Mouse (Mus musculus) frontal cortex, postnatal 10 days (tissue): ENCODE measurements at regions not wholly inside any gene's neighbourhood (a gene's known extent, or its start where the extent isn't known, plus 50 kb on each side); places are given as distances from the start of the nearest gene placed in this dataset.

Experiments used
- DNase-seq, 2 experiments: peaks; one replicate each; pipeline ENCODE4 v3.0.0; 2022; ENCODE audit warnings: low spot score in 2 of 2, mixed read lengths in 1 of 2

GRCm38 (mm10) chr8:118028061-118028850, 226.5 kb upstream of the Mphosph6 start:
- DNase-seq = no peak

- DNase-seq = no peak
Observed at GRCm38 (mm10) chr8:118023451-118023850, 221.7 kb upstream of the Mphosph6 start.

- no peak for DNase-seq
Observed at GRCm38 (mm10) chr8:118021978-118022377, 220.2 kb upstream of the Mphosph6 start.

GRCm38 (mm10) chr8:118017261-118017660, 215.5 kb upstream of the Mphosph6 start:
- DNase-seq = no peak

- DNase-seq = no peak
Observed at GRCm38 (mm10) chr8:118005186-118005585, 203.4 kb upstream of the Mphosph6 start.

GRCm38 (mm10) chr8:118004391-118004851, 202.7 kb upstream of the Mphosph6 start:
- DNase-seq = no peak

- DNase-seq = no peak
Observed at GRCm38 (mm10) chr8:118001138-118001537, 199.4 kb upstream of the Mphosph6 start.

GRCm38 (mm10) chr8:117991826-117992225, 190.1 kb upstream of the Mphosph6 start:
- DNase-seq = no peak

GRCm38 (mm10) chr8:117988781-117989180, 187.0 kb upstream of the Mphosph6 start:
- DNase-seq = no peak

- DNase-seq = no peak
Observed at GRCm38 (mm10) chr8:117968306-117968705, 166.6 kb upstream of the Mphosph6 start.

GRCm38 (mm10) chr8:117966556-117966955, 164.8 kb upstream of the Mphosph6 start:
- no peak for DNase-seq

GRCm38 (mm10) chr8:117963426-117963825, 161.7 kb upstream of the Mphosph6 start:
- no peak for DNase-seq

GRCm38 (mm10) chr8:117962666-117963065, 160.9 kb upstream of the Mphosph6 start:
- no peak for DNase-seq

GRCm38 (mm10) chr8:117959501-117959900, 157.8 kb upstream of the Mphosph6 start:
- no peak for DNase-seq

GRCm38 (mm10) chr8:117958914-117959313, 157.2 kb upstream of the Mphosph6 start:
- DNase-seq = no peak

- DNase-seq = no peak
Observed at GRCm38 (mm10) chr8:117951656-117952055, 149.9 kb upstream of the Mphosph6 start.

- DNase-seq = no peak
Observed at GRCm38 (mm10) chr8:117946540-117946939, 144.8 kb upstream of the Mphosph6 start.

- no peak for DNase-seq
Observed at GRCm38 (mm10) chr8:117934566-117935094, 132.9 kb upstream of the Mphosph6 start.

GRCm38 (mm10) chr8:117930687-117931086, 128.9 kb upstream of the Mphosph6 start:
- DNase-seq = no peak

GRCm38 (mm10) chr8:117929606-117930005, 127.9 kb upstream of the Mphosph6 start:
- no peak for DNase-seq

- DNase-seq = no peak
Observed at GRCm38 (mm10) chr8:117923296-117923695, 121.6 kb upstream of the Mphosph6 start.

GRCm38 (mm10) chr8:117903052-117903451, 101.3 kb upstream of the Mphosph6 start:
- no peak for DNase-seq

- no peak for DNase-seq
Observed at GRCm38 (mm10) chr8:117899892-117900291, 98.1 kb upstream of the Mphosph6 start.
